Mouse (Mus musculus) ES-E14 (cell line): ENCODE measurements around the gene Cfhr2. TPM values are rescaled to one million over a fixed set of nuclear protein-coding genes. Genes with fewer than 3 reads are reported as not detected.

Source experiments
- DNase-seq: peaks from one replicate; pipeline ENCODE4 v3.0.0-alpha.2; 2013; ENCODE audit warnings: low read depth, low spot score
- H3K27ac ChIP-seq: 2 replicates; pipeline ENCODE4 v1.5.1; 2012; ENCODE audit warnings: low read depth, mild to moderate bottlenecking, low read length, moderate library complexity, mixed read lengths; ENCODE audit not compliant: poor library complexity, insufficient read depth, severe bottlenecking
- H3K36me3 ChIP-seq: 2 replicates; pipeline ENCODE4 v1.6.1; 2012; ENCODE audit warnings: mild to moderate bottlenecking, low read length, moderate library complexity, mixed read lengths; ENCODE audit not compliant: control insufficient read depth, poor library complexity, insufficient read depth, severe bottlenecking
- H3K4me1 ChIP-seq, 2 experiments: fragments of 150-350 bp in 1 of 2; sonication (generic) in 1 of 2; 2 replicates each; pipeline ENCODE4 v1.6.1; 2012; ENCODE audit warnings: low read length in 2 of 2, mild to moderate bottlenecking in 1 of 2, mixed read lengths in 1 of 2; ENCODE audit not compliant: control insufficient read depth in 2 of 2, insufficient read depth in 2 of 2, poor library complexity in 1 of 2
- H3K4me3 ChIP-seq, 2 experiments: fragments of 150-350 bp in 1 of 2; sonication (generic) in 1 of 2; 2 replicates each; pipeline ENCODE4 v1.5.1; 2012; ENCODE audit warnings: low read length in 2 of 2, low read depth in 1 of 2, mild to moderate bottlenecking in 1 of 2, mixed read lengths in 1 of 2; ENCODE audit not compliant: insufficient read depth in 1 of 2, poor library complexity in 1 of 2, severe bottlenecking in 1 of 2
- H3K9ac ChIP-seq: 2 replicates; pipeline ENCODE4 v1.6.1; 2012; ENCODE audit warnings: low read depth, mild to moderate bottlenecking, low read length, mixed read lengths; ENCODE audit not compliant: poor library complexity, insufficient read depth, severe bottlenecking
- H3K9me3 ChIP-seq: fragments of 150-350 bp; sonication (generic); 2 replicates; pipeline ENCODE4 v1.6.1; 2012; ENCODE audit warnings: low read depth, mild to moderate bottlenecking, low read length; ENCODE audit not compliant: control insufficient read depth, insufficient read depth
- CHD2 ChIP-seq: IDR thresholded peaks from 2 replicates; pipeline ENCODE4 v1.6.1; 2014; ENCODE audit warnings: mild to moderate bottlenecking, low read depth, low read length, inconsistent platforms
- HCFC1 ChIP-seq: IDR thresholded peaks from 2 replicates; pipeline ENCODE4 v1.6.1; 2012; ENCODE audit warnings: low read length, inconsistent platforms, borderline replicate concordance; ENCODE audit not compliant: insufficient read depth
- MAFK ChIP-seq: IDR thresholded peaks from 2 replicates; pipeline ENCODE4 v1.6.1; 2014; ENCODE audit warnings: mild to moderate bottlenecking, low read depth, low read length, inconsistent platforms; ENCODE audit not compliant: insufficient read depth
- ZC3H11A ChIP-seq: IDR thresholded peaks from 2 replicates; pipeline ENCODE4 v1.6.1; 2012; ENCODE audit warnings: low read depth, mild to moderate bottlenecking, inconsistent platforms, low read length, borderline replicate concordance
- ZNF384 ChIP-seq: IDR thresholded peaks from 2 replicates; pipeline ENCODE4 v1.6.1; 2012; ENCODE audit warnings: low read depth, low read length, inconsistent platforms
- in situ Hi-C, 2 experiments: fragments of 600-800 bp; cut with MboI; formaldehyde crosslinking; loops; one replicate each; pipeline ENCODE4 v1.15.1; 2025; ENCODE audit warnings: low sequenced_read_pairs in 2 of 2, inconsistent platforms in 1 of 2; ENCODE audit not compliant: unreplicated experiment in 2 of 2
- total RNA-seq: library from RNA; depleted of rRNA; stranded (reverse); fragments of 300-350 nt; gene quantifications from 2 replicates; pipeline ENCODE4 v1.2.3, GENCODE M21; 2012; rRNA removed

The Cfhr2 gene
- total RNA-seq, result not detected in 2 replicates

DNA sequence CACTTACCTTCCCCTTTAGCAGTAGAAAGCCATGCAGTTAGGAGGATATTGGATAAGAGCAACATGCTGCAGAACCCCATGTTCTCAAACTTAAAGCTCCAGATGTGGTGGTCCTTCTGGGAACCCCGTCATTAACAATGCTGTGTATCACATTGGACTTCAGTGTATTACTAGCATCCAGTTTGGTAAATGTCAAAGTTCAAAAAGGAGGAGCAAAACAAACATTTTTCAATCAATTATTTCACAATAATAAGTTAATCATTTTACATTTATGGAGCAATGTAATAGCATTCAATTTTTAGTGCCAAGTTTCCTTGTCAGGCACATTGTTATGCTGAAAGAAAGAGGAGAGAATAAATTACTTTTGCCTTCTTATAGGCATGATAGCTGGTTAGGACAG is at the start of gene Cfhr2:
Gene Cfhr2, minus strand, starts transcription at position 155 of the 400 bp plus-strand sequence.
- H3K9me3 ChIP-seq, result no peaks in the 10 kb centered on the region
- H3K27ac ChIP-seq, result no peak within 1 kb of the TSS
- H3K36me3 ChIP-seq, result no peaks in the 10 kb centered on the region
- DNase-seq, result no peak
- TF ChIP-seq ZC3H11A (no peak), HCFC1 (no peak), MAFK (no peak), ZNF384 (no peak), CHD2 (no peak)
- no peak within 1 kb of the TSS for H3K4me3 ChIP-seq
- H3K9ac ChIP-seq, result no peak within 1 kb of the TSS
- in situ Hi-C loops, result no loop called here
- no peaks in the 10 kb centered on the region for H3K4me1 ChIP-seq

DNA sequence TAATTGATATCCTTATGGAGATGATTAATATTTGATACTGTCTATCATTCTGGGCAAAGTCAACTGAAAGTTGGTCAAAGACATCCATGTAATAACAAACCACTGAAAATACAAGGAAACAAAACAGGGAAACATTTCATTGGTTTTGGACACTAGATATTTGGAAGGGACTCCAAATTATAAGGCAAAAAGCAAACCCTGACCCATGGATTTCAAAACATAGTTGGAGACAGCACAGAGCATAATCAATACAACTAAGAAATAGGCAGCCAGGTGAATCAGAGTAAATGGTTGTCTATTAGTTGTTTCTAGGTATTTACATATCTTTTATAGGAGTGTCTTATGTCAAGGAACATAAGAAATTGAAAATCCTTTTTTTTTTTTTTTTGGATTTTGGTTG is 5.2 kb upstream of the Cfhr2 start:
- Histone ChIP-seq H3K9ac (no peak overlapping the region), H3K36me3 (no peaks in the 10 kb centered on the region), H3K9me3 (no peaks in the 10 kb centered on the region), H3K4me3 (no peak overlapping the region), H3K27ac (no peak overlapping the region), H3K4me1 (no peaks in the 10 kb centered on the region)
- TF ChIP-seq ZNF384, result no peak
- no peak for TF ChIP-seq HCFC1
- no peak for TF ChIP-seq CHD2
- TF ChIP-seq ZC3H11A, result no peak
- TF ChIP-seq MAFK, result no peak
- in situ Hi-C loops, result no loop called here
- DNase-seq, result no peak

DNA sequence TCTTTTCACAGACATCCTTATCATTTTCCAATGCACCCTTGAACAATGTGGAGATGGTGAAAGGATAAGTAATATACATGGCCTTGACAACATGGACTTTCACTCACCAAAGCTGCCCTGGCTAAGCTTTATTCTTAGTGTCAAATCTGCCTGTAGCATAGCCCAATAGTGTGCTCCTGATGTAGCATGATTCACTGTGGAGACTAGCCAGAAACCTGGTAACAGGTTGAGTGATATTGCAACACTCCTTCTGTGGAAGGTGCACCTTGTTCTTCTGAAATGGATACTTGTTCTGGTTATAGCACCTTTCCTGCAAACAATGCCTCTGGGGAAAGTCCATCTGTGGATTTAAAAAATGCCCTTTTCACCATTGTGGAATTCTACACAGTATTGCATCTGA is 1.7 kb upstream of the Cfhr2 start:
- no peak for DNase-seq
- in situ Hi-C loops, result no loop called here
- H3K27ac ChIP-seq, result no peak overlapping the region
- no peak overlapping the region for H3K9ac ChIP-seq
- no peak overlapping the region for H3K4me3 ChIP-seq
- no peaks in the 10 kb centered on the region for H3K4me1 ChIP-seq
- no peak for TF ChIP-seq CHD2
- no peak for TF ChIP-seq MAFK
- no peak for TF ChIP-seq ZC3H11A
- no peak for TF ChIP-seq HCFC1
- no peak for TF ChIP-seq ZNF384
- no peaks in the 10 kb centered on the region for H3K36me3 ChIP-seq
- no peaks in the 10 kb centered on the region for H3K9me3 ChIP-seq

DNA sequence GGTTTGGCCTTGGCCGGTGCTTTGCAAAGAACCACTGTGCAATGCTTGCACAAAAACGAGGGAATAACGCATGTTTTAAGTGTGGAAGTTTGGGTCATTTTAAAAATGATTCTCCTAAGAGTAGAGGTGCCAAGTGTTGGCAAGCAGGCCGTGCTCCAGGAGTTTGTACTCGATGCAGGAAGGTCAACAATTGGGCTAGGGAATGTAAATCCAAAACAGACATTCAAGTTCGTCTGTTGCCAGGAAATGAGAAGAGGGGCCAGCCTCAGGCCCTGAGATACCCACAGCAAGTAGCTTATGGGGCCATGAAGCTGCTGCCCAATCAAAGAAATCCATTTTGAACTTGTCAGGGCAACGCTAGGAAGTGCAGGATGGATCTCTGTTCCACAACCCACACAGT is 18.8 kb downstream of the Cfhr2 start:
- Histone ChIP-seq H3K4me3 (no peak overlapping the region), H3K27ac (no peak overlapping the region), H3K36me3 (no peaks in the 10 kb centered on the region), H3K9me3 (0 out of 2 replicates have a peak, but pooled peaks cover 4% of the 10 kb centered on the region), H3K9ac (no peak overlapping the region), H3K4me1 (no peaks in the 10 kb centered on the region)
- in situ Hi-C loops, result no loop called here
- DNase-seq, result no peak
- TF ChIP-seq ZNF384 (no peak), CHD2 (no peak), MAFK (no peak), ZC3H11A (no peak), HCFC1 (no peak)

DNA sequence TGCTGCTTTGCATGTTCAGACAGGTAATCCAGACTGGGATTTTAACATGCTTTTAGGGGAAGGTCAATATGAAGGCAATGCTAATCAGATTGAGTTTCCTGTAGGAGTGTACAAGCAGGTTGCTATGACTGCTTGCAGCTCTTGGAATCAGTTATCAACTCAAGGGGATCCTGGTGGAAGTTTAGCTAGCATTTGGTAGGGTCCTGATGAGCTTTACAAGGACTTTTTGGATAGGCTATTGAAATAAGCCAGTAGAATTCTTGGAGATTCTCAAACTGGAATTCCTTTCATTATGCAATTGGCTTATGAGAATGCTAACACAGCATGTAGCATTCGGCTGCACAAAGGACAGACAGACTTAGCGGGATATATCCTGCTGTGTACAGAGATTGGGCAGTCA is 19.2 kb downstream of the Cfhr2 start:
- in situ Hi-C loops, result no loop called here
- Histone ChIP-seq H3K9me3 (0 out of 2 replicates have a peak, but pooled peaks cover 4% of the 10 kb centered on the region), H3K27ac (no peak overlapping the region), H3K9ac (no peak overlapping the region), H3K36me3 (no peaks in the 10 kb centered on the region), H3K4me1 (no peaks in the 10 kb centered on the region), H3K4me3 (no peak overlapping the region)
- TF ChIP-seq ZNF384, result no peak
- TF ChIP-seq ZC3H11A, result no peak
- no peak for TF ChIP-seq HCFC1
- no peak for TF ChIP-seq CHD2
- TF ChIP-seq MAFK, result no peak
- no peak for DNase-seq
